Mouse (Mus musculus) megakaryocyte, embryonic 14.5 days (primary cell): ENCODE data around the gene Casq2. TPM values are rescaled to one million over a fixed set of nuclear protein-coding genes. Genes with fewer than 3 reads are reported as not detected.

Experiments
- H3K27me3 ChIP-seq: replicated peaks from 2 replicates; pipeline ENCODE3; 2012; ENCODE audit warnings: inconsistent platforms
- H3K36me3 ChIP-seq: replicated peaks from 2 replicates; pipeline ENCODE3; 2012; ENCODE audit warnings: low read length, inconsistent platforms, mixed read lengths
- H3K4me1 ChIP-seq: 2 replicates; pipeline ENCODE4 v1.6.1; 2012; ENCODE audit warnings: inconsistent platforms
- H3K4me3 ChIP-seq: replicated peaks from 2 replicates; pipeline ENCODE3; 2012; ENCODE audit warnings: moderate library complexity, mild to moderate bottlenecking, inconsistent platforms
- H3K9me3 ChIP-seq: 2 replicates; pipeline ENCODE4 v1.6.1; 2012; ENCODE audit warnings: inconsistent platforms
- FLI1 ChIP-seq: IDR thresholded peaks from 2 replicates; pipeline ENCODE4 v1.6.1; 2012; ENCODE audit warnings: low read length, inconsistent platforms, mixed read lengths
- GATA1 ChIP-seq: IDR thresholded peaks from 3 replicates; pipeline ENCODE4 v1.6.1; 2012; ENCODE audit warnings: mixed read lengths, low read length, inconsistent platforms, borderline replicate concordance
- polyA plus RNA-seq: library from polyadenylated mRNA; stranded (reverse); fragments of >175 nt; gene quantifications from 2 replicates; pipeline ENCODE4 v1.2.3, GENCODE M21; 2012; ENCODE audit warnings: low replicate concordance; ENCODE audit not compliant: insufficient read depth

Gene Casq2
- polyA plus RNA-seq, 1 experiment: not detected

DNA sequence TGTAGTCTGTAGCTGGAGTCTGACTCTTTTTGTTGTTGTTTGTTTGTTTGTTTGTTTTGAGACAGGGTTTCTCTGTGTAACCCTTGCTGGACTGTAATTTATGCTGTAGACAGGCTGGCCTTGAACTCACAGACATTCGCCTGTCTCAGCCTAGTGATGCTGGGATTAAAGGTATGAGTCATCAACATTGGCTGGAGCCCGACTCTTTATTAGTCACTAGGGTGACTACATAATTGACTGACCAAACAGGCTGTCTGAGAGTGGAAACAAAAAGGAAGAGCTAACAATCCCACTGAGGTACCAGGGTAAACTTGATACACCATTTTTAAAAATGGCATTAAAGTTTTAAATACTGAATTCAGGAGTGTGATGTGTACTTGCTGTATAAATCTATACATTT, 96.4 kb downstream of the Casq2 start:
- no peaks in the 10 kb centered on the region for H3K4me1 ChIP-seq
- H3K36me3 ChIP-seq: no peaks in the 10 kb centered on the region
- H3K9me3 ChIP-seq: peaks cover 49% of the 10 kb centered on the region
- no peaks in the 10 kb centered on the region for H3K27me3 ChIP-seq
- TF ChIP-seq GATA1: no peak
- TF ChIP-seq FLI1: no peak
- no peak overlapping the region for H3K4me3 ChIP-seq

DNA sequence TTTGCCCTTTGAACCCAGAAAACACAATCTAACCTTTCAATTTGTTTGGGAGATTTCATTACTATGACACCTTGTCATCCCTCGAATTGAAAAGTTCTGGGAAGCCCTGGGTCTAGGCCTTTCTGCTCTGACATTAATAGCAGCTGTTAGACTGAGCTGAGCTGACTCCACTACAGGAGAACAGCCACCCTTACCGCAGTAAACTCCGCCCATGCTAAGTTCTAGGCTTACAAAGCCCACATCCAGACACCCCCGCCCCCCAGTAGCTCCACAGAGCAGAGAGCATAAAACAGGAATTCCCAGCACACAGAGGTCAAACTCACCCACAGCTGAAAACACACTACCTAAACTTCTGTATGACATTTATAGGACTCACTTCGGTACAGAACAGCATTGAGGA, 98.5 kb downstream of the Casq2 start:
- H3K4me3 ChIP-seq: no peak overlapping the region
- no peaks in the 10 kb centered on the region for H3K36me3 ChIP-seq
- peaks cover 41% of the 10 kb centered on the region for H3K9me3 ChIP-seq
- TF ChIP-seq GATA1: no peak
- TF ChIP-seq FLI1: no peak
- H3K4me1 ChIP-seq: no peaks in the 10 kb centered on the region
- H3K27me3 ChIP-seq: no peaks in the 10 kb centered on the region

DNA sequence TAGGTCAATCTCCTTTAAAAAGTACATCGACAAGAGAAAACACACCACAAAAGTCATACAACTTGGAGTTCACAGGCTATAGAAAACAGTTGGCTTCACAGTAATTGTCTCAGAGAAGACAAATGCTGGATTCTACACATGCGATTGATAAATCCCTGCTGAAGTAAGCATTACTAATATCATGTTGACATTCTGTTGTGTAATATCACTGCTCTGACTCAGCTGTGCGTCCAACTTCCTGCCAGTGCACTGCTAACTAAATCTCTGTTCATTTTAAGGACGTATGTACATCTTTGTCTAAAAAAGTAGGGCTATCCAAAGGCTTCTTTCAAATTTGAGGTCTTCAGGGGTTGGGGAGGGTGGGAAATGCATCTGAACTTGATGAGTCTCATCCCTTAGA, 101.2 kb downstream of the Casq2 start:
- TF ChIP-seq FLI1 (no peak), GATA1 (no peak)
- no peaks in the 10 kb centered on the region for H3K27me3 ChIP-seq
- no peak overlapping the region for H3K4me3 ChIP-seq
- no peaks in the 10 kb centered on the region for H3K36me3 ChIP-seq
- peaks cover 25% of the 10 kb centered on the region for H3K9me3 ChIP-seq
- H3K4me1 ChIP-seq: no peaks in the 10 kb centered on the region

DNA sequence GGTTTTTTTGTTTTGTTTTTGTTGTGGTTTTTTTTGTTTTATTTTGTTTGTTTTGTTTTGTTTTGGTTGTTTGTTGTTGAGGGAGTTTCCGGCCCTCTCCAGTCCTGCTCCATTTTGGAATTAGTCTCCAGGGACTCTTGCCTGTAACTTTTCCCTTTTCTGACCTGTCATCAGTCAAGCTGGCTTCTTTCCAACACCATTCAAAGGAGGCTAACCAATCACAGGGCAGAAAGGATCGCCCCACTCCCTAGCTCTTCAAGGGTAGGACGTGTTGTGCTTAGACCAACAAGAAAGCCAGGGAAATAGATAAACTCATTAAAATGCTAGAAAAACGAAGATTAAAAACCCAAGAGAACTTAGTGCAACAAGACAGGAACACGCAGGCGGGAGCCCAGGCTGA, 102.8 kb downstream of the Casq2 start:
- H3K4me3 ChIP-seq: no peak overlapping the region
- no peaks in the 10 kb centered on the region for H3K36me3 ChIP-seq
- peaks cover 4% of the 10 kb centered on the region; the same call in 1 of the 2 replicates for H3K4me1 ChIP-seq
- TF ChIP-seq FLI1: no peak
- TF ChIP-seq GATA1: no peak
- H3K27me3 ChIP-seq: peaks cover 7% of the 10 kb centered on the region
- peaks cover 20% of the 10 kb centered on the region for H3K9me3 ChIP-seq

DNA sequence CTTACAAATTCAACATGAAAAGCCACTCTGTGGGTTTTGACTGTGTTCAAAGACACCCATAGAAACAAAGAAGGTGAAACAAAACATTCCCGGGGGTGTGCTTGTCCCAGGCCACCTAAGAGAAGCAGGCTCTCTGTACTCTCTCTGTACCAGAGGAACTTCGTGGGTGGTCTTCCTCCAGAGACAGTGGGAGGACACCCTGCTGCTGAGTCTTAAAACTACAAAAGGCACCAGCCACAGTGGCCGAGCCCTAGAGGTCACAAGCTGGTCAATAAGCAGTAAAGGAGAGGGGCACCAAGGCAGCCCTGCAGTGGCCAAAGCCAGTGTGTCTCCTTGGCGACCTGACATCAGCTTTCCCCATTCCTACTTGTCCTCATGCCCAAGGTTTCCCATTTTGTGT, 103.8 kb downstream of the Casq2 start:
- H3K4me3 ChIP-seq: no peak overlapping the region
- H3K9me3 ChIP-seq: peaks cover 16% of the 10 kb centered on the region
- peaks cover 16% of the 10 kb centered on the region for H3K27me3 ChIP-seq
- no peaks in the 10 kb centered on the region for H3K36me3 ChIP-seq
- H3K4me1 ChIP-seq: peaks cover 10% of the 10 kb centered on the region; the same call in 1 of the 2 replicates
- no peak for TF ChIP-seq FLI1
- TF ChIP-seq GATA1: no peak

DNA sequence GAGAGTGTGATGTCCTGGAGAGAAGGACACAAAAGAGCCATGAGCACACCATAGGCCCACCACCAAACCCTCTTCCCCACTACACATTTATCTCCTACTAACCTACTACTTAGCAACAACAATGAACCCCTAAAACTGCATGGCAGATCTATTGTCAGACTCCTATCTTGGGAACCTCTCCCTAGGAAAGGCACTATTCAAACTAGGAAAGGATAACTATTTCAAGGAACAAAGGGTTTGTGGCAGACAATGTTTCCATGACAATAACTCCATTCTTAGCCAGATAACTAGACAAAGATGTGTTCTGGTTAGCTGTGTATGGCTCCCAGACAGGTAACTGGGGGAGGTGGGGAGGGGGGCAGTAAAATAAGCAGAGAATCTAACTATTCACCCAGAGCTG, 104.4 kb downstream of the Casq2 start:
- Histone ChIP-seq H3K9me3 (peaks cover 12% of the 10 kb centered on the region), H3K36me3 (no peaks in the 10 kb centered on the region), H3K4me3 (no peak overlapping the region), H3K4me1 (peaks cover 10% of the 10 kb centered on the region; the same call in 1 of the 2 replicates), H3K27me3 (peaks cover 17% of the 10 kb centered on the region)
- TF ChIP-seq GATA1 (no peak), FLI1 (no peak)

DNA sequence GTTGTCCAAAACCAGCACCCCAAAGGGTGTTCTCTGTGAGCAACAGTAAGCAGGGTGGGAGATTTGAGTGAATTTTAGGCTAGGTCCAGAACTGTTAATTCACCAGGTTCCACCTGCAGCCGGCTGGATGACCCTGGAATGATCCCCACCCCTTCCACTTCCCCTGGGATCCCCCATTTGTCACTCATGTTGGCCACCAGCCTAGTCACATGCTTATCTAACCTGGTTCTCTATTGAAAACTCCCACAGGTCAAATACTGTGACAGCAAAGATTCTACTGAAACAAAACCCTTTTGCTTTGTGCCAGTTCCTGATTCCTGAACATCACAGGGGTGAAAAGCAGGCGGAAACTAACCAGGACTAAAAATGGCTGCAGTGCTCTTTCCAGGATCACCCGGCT, 105.4 kb downstream of the Casq2 start:
- peaks cover 10% of the 10 kb centered on the region; the same call in 1 of the 2 replicates for H3K4me1 ChIP-seq
- no peaks in the 10 kb centered on the region for H3K36me3 ChIP-seq
- H3K4me3 ChIP-seq: no peak overlapping the region
- H3K27me3 ChIP-seq: peaks cover 20% of the 10 kb centered on the region
- H3K9me3 ChIP-seq: 0 out of 2 replicates have a peak, but pooled peaks cover 3% of the 10 kb centered on the region
- TF ChIP-seq GATA1 (no peak), FLI1 (no peak)

DNA sequence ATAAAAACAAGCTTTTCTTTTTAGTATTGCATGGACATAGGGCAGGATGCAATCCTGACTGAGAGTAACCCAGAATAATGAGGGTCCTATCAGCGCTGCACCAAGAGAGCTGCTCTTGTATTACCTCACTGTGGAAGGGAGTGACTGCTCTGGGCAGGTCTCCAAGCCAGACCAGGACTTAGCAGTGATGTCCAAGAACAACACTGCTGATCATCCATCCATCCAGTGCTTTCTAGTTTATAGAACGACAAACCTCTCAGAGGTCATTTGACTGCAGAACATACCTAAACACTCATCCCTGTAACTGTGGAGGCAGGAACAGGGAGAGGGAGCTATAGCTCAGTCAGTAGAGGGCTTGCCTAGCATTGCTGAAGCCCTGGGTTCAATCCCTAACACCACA, 106.4 kb downstream of the Casq2 start:
- Histone ChIP-seq H3K27me3 (peaks cover 20% of the 10 kb centered on the region), H3K9me3 (0 out of 2 replicates have a peak, but pooled peaks cover 3% of the 10 kb centered on the region), H3K4me1 (peaks cover 10% of the 10 kb centered on the region; the same call in 1 of the 2 replicates), H3K4me3 (no peak overlapping the region), H3K36me3 (no peaks in the 10 kb centered on the region)
- no peak for TF ChIP-seq GATA1
- TF ChIP-seq FLI1: no peak

DNA sequence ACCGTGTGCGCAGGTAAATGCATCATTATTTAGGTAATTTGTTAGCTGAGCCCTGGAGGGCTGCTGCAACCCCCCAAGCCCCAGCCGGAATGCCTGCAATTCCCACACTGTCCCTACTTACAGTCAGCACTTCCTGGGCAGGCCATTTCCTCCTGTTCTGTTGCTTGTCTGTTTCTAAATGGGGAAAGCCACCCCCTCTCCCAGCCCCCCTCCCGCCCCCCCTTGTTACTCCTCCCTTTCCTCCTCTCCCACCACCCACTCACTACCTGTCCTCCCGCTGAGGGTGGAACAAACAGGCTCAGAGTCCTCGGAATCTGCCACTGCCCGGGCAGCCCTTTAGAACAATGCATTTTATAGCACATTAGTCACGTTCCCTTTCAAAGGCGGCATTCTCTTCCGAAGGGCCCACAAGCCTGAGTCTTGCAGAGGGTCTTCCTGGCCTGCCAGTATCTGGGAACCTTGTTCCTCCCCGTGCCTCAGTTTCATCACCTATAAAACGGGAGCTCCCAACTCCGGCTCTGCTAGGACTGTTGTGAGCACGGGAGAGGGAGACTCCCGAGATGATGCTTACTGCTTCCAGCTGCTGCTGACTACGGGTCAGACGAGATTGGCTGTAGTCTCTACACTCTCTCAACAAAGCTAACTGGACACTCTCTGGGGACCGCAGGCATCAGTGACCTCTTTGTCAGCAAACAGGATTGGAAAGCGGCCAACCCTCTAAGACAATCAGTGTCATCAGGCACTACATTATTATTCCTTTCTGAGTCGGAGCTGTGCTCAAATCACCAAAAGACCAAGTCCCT, 107.5 kb downstream of the Casq2 start:
- TF ChIP-seq FLI1: no peak
- TF ChIP-seq GATA1: no peak
- H3K36me3 ChIP-seq: no peaks in the 10 kb centered on the region
- H3K4me1 ChIP-seq: peaks cover 10% of the 10 kb centered on the region; the same call in 1 of the 2 replicates
- H3K27me3 ChIP-seq: peaks cover 20% of the 10 kb centered on the region
- H3K9me3 ChIP-seq: peaks cover 7% of the 10 kb centered on the region; the same call in 1 of the 2 replicates
- H3K4me3 ChIP-seq: no peak overlapping the region

DNA sequence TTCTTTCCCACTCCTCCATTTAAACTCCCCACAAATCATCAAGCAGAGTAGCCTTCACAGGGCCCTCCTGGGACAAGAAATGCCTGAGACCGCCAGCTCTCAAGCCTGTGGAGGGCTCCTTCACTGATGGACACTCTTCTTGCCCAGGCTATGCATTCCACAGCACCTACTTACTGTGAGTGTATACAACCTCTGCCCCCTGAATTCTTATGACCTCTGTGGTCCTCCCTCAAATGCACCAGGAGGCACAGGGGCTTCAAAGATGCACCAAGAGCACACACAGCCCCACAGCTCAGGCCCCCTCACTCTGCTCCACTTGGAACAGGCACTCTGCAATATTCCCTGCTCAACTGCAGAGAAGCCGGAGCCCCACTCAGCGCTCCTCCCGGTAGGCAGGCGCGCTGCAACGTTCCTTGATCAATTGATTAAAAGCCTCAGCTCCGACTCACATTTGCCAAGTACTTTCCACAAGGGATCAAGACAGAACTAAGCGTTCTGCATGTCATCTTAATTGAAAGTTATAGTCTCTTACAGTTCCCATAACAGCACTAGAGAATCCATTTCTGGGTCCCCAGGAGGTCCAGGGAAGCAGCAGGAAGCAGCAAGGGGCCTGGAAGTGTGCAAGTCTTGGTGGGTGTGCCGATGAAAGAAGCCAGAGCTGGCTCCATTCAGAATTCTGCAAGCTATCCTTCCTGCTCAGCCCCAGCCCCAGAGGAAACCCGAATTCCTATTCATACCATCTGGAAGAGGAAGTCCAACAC, 108.3 kb downstream of the Casq2 start:
- Histone ChIP-seq H3K4me3 (no peak overlapping the region), H3K4me1 (peaks cover 10% of the 10 kb centered on the region; the same call in 1 of the 2 replicates), H3K27me3 (peaks cover 20% of the 10 kb centered on the region), H3K9me3 (peaks cover 9% of the 10 kb centered on the region; the same call in 1 of the 2 replicates), H3K36me3 (no peaks in the 10 kb centered on the region)
- TF ChIP-seq GATA1 (no peak), FLI1 (no peak)
